Mouse (Mus musculus): ENCODE data around the gene Ube2k.

- no peak for TF ChIP-seq POLR2A (IDR thresholded peaks at IDR 0.05; ENCODE audit: extremely low read depth, insufficient read depth, low read length)
- TF ChIP-seq CTCF (IDR thresholded peaks at IDR 0.05; ENCODE audit: extremely low read depth, insufficient read depth, low read length) = no peak
Observed at GRCm38 (mm10) chr5:65500231-65500630, 36.8 kb upstream of the Ube2k start.
